Mouse (Mus musculus): ENCODE results near the gene Mosmo. TPM values are rescaled to one million over a fixed set of nuclear protein-coding genes. Genes with fewer than 3 reads are reported as not detected.

The Mosmo gene
- polyA plus RNA-seq, 1 experiment, result 37.5 TPM

DNA sequence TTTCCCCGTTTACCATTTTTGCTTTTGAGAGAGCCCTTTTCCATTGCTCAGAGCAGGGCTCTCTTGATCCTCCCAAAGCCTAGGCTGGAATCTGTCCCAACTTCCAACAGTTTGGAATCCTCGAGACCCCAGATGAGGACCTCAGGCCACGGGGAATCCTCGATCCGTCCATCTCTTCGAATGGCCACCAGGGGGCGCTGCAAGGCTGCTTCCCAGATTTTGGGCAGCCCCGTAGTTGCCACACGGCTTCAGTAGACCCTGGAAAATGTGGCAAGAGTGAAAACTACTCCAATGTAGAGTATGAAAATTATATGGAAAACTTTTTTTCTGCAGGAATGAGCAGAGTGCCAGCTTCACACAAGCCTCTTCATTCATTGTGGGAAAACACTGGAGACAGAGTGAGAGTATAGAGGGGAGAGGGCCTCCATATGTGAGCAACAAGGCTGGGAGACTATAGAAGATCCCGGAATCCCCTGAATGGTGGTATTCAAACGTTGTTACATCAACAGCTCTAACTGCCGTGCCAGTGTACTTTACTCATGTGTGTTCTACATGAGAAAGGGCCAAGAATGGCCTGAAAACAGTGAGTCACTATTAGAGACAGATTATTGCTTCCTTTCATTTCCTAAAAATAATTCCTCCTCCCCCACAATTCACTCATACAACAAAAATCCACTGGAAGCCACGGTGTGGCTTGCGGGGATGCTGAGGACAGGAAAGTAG lies 7.1 kb upstream of the Mosmo start, which contains the start of gene Pdzd9:
Gene Pdzd9, minus strand, starts transcription at position 191 of the 723 bp plus-strand sequence.
- Histone ChIP-seq H3K27ac (ENCODE audit: insufficient read depth, low read length) (peak within 1 kb of the TSS; percentile 91), H3K4me3 (ENCODE audit: insufficient read depth, low read length) (no peak within 1 kb of the TSS), H3K4me1 (ENCODE audit: control insufficient read depth, insufficient read depth, low read length) (peaks cover 6% of the 10 kb centered on the region)
- TF ChIP-seq CTCF (IDR thresholded peaks at IDR 0.05; ENCODE audit: borderline replicate concordance, insufficient read depth, low read length), result peak; percentile 54; the same call in 1 of the 2 replicates
- TF ChIP-seq POLR2A (IDR thresholded peaks at IDR 0.05; ENCODE audit: low read depth, low read length), result no peak

DNA sequence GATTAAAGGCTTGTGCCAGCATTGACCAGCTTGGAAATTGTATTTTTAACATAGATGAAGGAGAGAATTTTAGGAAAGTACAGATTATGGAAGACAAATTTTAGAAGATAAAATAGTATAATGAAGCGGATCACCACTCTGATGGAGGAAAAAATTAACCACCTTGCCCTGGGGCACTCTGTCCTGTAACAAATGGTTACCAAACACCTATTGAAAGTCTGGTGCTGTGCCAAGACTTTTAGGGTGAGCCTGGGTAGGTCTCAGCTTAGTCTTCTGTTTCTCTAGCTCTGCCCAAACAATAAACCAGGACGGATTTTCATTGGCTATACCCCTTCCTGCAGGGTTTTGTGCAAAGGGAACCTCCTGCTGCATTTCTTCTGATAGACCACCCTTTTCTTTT lies 6.1 kb upstream of the Mosmo start:
- H3K4me3 ChIP-seq (ENCODE audit: insufficient read depth, low read length), result no peak overlapping the region
- peak overlapping the region; percentile 91 for H3K27ac ChIP-seq (ENCODE audit: insufficient read depth, low read length)
- peaks cover 8% of the 10 kb centered on the region for H3K4me1 ChIP-seq (ENCODE audit: control insufficient read depth, insufficient read depth, low read length)
- TF ChIP-seq POLR2A (IDR thresholded peaks at IDR 0.05; ENCODE audit: low read depth, low read length) (no peak), CTCF (IDR thresholded peaks at IDR 0.05; ENCODE audit: borderline replicate concordance, insufficient read depth, low read length) (no peak)

DNA sequence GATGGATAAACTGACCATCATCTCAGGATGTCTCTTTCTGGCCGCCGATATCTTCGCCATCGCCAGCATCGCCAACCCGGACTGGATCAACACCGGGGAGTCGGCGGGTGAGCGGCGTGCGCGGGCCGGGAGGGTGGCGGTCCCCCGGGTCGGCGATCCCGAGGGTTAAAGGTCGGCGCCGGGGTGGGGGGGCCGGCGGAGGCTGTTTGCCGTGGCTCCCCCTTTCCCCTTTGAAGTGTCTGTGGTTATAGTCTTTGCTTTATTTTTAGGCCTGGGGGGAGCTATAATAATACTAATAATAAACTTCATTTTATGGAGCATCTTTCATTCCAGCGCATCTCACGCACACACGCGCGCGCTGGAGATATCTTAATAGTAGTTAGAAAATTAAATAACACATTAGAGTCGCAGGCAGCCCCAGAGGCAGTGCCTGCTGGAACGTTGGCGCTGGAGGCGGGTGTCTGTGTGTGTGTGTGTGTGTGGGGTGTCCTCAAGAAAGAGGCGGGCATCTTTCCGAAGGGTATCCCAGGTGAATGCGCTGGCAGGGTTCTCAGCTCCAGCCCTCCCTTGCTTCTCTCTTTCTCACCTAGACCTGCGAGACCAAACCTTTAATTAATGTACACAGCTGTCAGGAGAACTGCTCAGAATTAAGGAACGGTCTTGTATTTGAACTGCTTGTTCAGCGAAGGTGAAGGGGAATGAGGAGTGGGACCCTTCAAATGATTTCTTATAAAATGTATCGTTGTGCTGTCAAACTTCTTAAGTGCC lies 530 bp downstream of the Mosmo start:
- Histone ChIP-seq H3K27ac (ENCODE audit: insufficient read depth, low read length) (no peak overlapping the region), H3K4me3 (ENCODE audit: insufficient read depth, low read length) (peak overlapping the region; percentile 82), H3K4me1 (ENCODE audit: control insufficient read depth, insufficient read depth, low read length) (peaks cover 4% of the 10 kb centered on the region; the same call in 1 of the 2 replicates)
- TF ChIP-seq POLR2A (IDR thresholded peaks at IDR 0.05; ENCODE audit: low read depth, low read length) (no peak), CTCF (IDR thresholded peaks at IDR 0.05; ENCODE audit: borderline replicate concordance, insufficient read depth, low read length) (no peak)

DNA sequence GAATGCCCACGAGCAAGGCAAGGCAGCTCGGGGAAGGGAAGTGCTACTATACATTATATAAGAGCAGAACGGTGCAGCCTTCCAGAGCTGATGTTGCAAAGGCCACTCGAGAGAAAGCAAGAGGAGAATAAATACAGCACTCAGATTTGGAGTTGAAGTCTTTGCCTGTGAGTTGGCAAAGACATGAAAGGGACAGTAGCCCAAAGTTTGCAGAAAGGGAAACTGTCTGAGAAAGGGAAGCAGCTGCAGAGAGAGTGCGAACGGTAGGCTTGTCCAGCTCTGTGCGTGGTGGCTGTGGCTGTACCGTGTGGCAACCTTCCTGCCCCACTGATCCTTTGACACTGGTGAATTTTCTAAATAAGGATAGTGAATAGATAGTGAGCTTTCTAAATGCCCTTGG lies 1.6 kb downstream of the Mosmo start:
- H3K4me1 ChIP-seq (ENCODE audit: control insufficient read depth, insufficient read depth, low read length), result peaks cover 4% of the 10 kb centered on the region; the same call in 1 of the 2 replicates
- H3K4me3 ChIP-seq (ENCODE audit: insufficient read depth, low read length), result peak overlapping the region; percentile 82
- TF ChIP-seq POLR2A (IDR thresholded peaks at IDR 0.05; ENCODE audit: low read depth, low read length) (no peak), CTCF (IDR thresholded peaks at IDR 0.05; ENCODE audit: borderline replicate concordance, insufficient read depth, low read length) (no peak)
- H3K27ac ChIP-seq (ENCODE audit: insufficient read depth, low read length), result no peak overlapping the region

DNA sequence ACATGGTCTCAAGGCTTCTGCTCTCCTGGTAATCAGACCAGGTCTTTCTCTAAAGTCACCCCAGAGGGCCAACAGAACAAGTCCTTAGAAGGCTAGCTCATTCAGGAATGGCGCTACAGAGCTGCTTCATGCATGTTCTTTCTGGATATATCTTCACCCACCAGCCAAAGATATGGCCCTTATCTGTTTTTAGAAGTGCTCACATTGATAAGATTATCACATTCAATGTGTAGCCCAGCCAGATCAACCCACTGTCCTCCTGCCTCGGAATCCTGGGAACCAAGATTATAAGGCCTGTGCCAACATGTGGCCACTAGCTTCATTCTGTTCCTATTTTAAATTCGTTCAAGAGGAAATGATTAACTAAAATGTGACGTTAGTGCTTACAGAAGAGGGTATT lies 4.6 kb downstream of the Mosmo start:
- Histone ChIP-seq H3K27ac (ENCODE audit: insufficient read depth, low read length) (no peak overlapping the region), H3K4me1 (ENCODE audit: control insufficient read depth, insufficient read depth, low read length) (0 out of 2 replicates have a peak, but pooled peaks cover 2% of the 10 kb centered on the region), H3K4me3 (ENCODE audit: insufficient read depth, low read length) (no peak overlapping the region)
- no peak for TF ChIP-seq CTCF (IDR thresholded peaks at IDR 0.05; ENCODE audit: borderline replicate concordance, insufficient read depth, low read length)
- no peak for TF ChIP-seq POLR2A (IDR thresholded peaks at IDR 0.05; ENCODE audit: low read depth, low read length)

DNA sequence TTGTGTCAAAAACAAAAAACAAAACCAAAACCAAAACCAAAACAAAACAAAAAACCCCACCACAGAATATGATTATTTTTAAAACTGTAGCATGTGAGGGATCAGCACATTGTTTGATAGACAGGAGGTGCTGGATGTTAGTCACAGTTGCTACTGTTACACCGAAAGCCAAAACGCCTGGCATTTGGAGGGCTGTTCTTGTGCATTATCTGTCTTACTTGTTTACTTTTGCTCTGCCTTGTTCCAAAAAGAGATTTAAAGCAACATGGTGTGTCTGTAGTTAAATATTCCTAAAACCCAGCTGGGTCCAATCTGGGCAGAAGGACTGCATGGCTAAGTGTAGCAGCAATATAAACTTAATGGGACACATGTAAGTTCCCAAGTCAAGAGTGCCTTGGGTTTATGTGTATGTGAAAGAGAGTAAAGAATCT lies 7.3 kb downstream of the Mosmo start:
- Histone ChIP-seq H3K27ac (ENCODE audit: insufficient read depth, low read length) (no peak overlapping the region), H3K4me3 (ENCODE audit: insufficient read depth, low read length) (no peak overlapping the region), H3K4me1 (ENCODE audit: control insufficient read depth, insufficient read depth, low read length) (no peaks in the 10 kb centered on the region)
- TF ChIP-seq POLR2A (IDR thresholded peaks at IDR 0.05; ENCODE audit: low read depth, low read length), result no peak

DNA sequence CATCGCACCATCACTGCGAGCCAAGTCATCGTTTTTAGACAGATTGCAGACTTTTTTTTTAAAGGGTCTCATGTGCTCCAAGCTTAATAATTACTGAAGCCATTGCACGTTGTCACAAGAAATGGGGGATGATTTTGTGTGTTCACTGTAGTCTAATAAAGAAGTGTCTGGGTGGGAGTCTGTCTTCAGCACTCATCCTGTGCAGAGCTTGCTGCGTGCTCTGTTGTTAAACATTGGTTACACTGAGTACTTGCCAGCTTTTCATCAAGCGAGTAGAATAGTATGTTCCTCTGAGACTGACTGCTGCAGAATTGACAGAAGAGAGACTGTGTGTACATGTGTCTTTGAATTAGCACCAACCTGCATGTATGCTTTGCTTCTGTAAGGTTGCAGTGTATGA lies 7.8 kb downstream of the Mosmo start:
- no peak overlapping the region for H3K4me3 ChIP-seq (ENCODE audit: insufficient read depth, low read length)
- TF ChIP-seq POLR2A (IDR thresholded peaks at IDR 0.05; ENCODE audit: low read depth, low read length) (no peak), CTCF (IDR thresholded peaks at IDR 0.05; ENCODE audit: borderline replicate concordance, insufficient read depth, low read length) (no peak)
- no peaks in the 10 kb centered on the region for H3K4me1 ChIP-seq (ENCODE audit: control insufficient read depth, insufficient read depth, low read length)
- no peak overlapping the region for H3K27ac ChIP-seq (ENCODE audit: insufficient read depth, low read length)

DNA sequence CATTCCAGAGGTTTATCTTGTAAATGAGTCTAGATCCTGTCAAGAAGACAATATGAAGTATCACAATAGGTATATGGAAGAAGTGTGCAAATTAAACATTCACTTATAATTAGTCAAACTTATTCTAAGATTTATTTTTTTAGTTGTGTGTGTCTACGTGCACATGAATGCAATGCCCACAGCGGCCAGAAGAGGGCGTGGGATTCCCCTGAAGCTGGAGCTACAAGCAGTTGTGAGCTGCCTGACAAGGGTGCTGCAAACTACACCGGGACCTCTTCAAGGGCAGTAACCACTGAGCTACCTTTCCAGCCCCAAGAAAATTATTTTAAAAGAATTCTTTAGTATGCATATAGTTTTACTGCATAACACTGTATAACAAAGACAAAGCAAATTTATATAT lies 13.2 kb downstream of the Mosmo start:
- Histone ChIP-seq H3K27ac (ENCODE audit: insufficient read depth, low read length) (no peak overlapping the region), H3K4me1 (ENCODE audit: control insufficient read depth, insufficient read depth, low read length) (no peaks in the 10 kb centered on the region; the same call in 1 of the 2 replicates), H3K4me3 (ENCODE audit: insufficient read depth, low read length) (no peak overlapping the region)
- TF ChIP-seq POLR2A (IDR thresholded peaks at IDR 0.05; ENCODE audit: low read depth, low read length) (no peak), CTCF (IDR thresholded peaks at IDR 0.05; ENCODE audit: borderline replicate concordance, insufficient read depth, low read length) (no peak)

DNA sequence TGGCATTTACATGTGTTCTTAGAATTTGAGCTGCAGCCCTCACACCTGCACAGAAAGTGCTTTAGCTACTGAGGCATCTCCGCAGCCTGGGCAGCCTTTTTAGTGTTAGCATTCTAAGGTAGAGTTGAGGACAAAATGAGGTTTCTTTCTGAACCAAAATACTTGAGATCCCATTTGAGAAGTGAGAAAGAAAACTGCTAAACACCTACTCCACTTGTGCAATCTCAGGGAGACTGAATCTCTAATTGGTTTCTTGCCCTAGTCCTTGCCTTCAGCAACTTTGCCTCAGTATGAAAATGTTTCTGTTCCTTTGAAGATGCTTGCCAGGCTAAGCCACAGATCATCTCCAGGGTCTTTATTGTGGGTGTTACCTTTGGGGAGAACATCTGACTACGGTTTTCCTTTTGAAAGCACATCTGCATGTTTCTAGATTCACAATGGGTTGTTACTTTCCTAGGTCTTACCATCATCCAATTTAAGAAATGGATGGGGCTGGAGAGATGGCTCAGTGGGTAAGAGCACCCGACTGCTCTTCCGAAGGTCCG lies 16.5 kb downstream of the Mosmo start:
- TF ChIP-seq CTCF (IDR thresholded peaks at IDR 0.05; ENCODE audit: borderline replicate concordance, insufficient read depth, low read length) (no peak), POLR2A (IDR thresholded peaks at IDR 0.05; ENCODE audit: low read depth, low read length) (no peak)
- H3K27ac ChIP-seq (ENCODE audit: insufficient read depth, low read length), result no peak overlapping the region
- H3K4me3 ChIP-seq (ENCODE audit: insufficient read depth, low read length), result no peak overlapping the region
- H3K4me1 ChIP-seq (ENCODE audit: control insufficient read depth, insufficient read depth, low read length), result no peaks in the 10 kb centered on the region; the same call in 1 of the 2 replicates
